Mouse (Mus musculus): Measurements from ENCODE around the gene Sphk2. TPM values are rescaled to one million over a fixed set of nuclear protein-coding genes. Genes with fewer than 3 reads are reported as not detected.

Gene Sphk2
- polyA plus RNA-seq (2012; rRNA removed), result 87.4 and 88.1 TPM in 2 replicates

GRCm38 (mm10) chr7:45717918-45718297 lies at the start of gene Sphk2:
Sphk2 (minus strand) TSS chr7:45718002.
- Histone ChIP-seq H3K4me3 (ENCODE audit: control insufficient read depth, insufficient read depth, low read length) (peak within 1 kb of the TSS; percentile 80), H3K4me1 (replicated peaks; ENCODE audit: control insufficient read depth, insufficient read depth, low read length) (peaks cover 37% of the 10 kb centered on the region), H3K36me3 (ENCODE audit: control insufficient read depth, insufficient read depth, low read length) (peaks cover 19% of the 10 kb centered on the region), H3K27ac (ENCODE audit: control insufficient read depth, insufficient read depth, low read length) (peak within 1 kb of the TSS; percentile 41), H3K27me3 (ENCODE audit: control insufficient read depth, insufficient read depth, low read length) (no peaks in the 10 kb centered on the region)
- TF ChIP-seq CTCF (IDR thresholded peaks at IDR 0.05; ENCODE audit: borderline replicate concordance, control insufficient read depth, extremely low read depth, insufficient read depth, low read length, poor library complexity) (peak; percentile 23; the same call in 1 of the 2 replicates), POLR2A (IDR thresholded peaks at IDR 0.05; ENCODE audit: control insufficient read depth, extremely low read depth, insufficient read depth, low read length, poor library complexity) (peak; percentile 95)
- under 1% methylated on average over 41 of the region's 41 CpGs for WGBS
- peak; percentile 94 for DNase-seq

GRCm38 (mm10) chr7:45767500-45767899 lies 49.7 kb upstream of the Sphk2 start:
- Histone ChIP-seq H3K4me3 (ENCODE audit: control insufficient read depth, insufficient read depth, low read length) (no peak overlapping the region), H3K36me3 (ENCODE audit: control insufficient read depth, insufficient read depth, low read length) (no peaks in the 10 kb centered on the region), H3K4me1 (replicated peaks; ENCODE audit: control insufficient read depth, insufficient read depth, low read length) (no peaks in the 10 kb centered on the region), H3K27me3 (ENCODE audit: control insufficient read depth, insufficient read depth, low read length) (no peaks in the 10 kb centered on the region), H3K27ac (ENCODE audit: control insufficient read depth, insufficient read depth, low read length) (no peak overlapping the region)
- WGBS, result over 99% methylated on average over 6 of the region's 6 CpGs
- no peak for DNase-seq
- TF ChIP-seq CTCF (IDR thresholded peaks at IDR 0.05; ENCODE audit: borderline replicate concordance, control insufficient read depth, extremely low read depth, insufficient read depth, low read length, poor library complexity), result no peak
- no peak for TF ChIP-seq POLR2A (IDR thresholded peaks at IDR 0.05; ENCODE audit: control insufficient read depth, extremely low read depth, insufficient read depth, low read length, poor library complexity)

- 86% methylated on average over 8 of the region's 8 CpGs for WGBS
- no peak overlapping the region for H3K4me3 ChIP-seq (ENCODE audit: control insufficient read depth, insufficient read depth, low read length)
- TF ChIP-seq CTCF (IDR thresholded peaks at IDR 0.05; ENCODE audit: borderline replicate concordance, control insufficient read depth, extremely low read depth, insufficient read depth, low read length, poor library complexity), result no peak
- no peak for TF ChIP-seq POLR2A (IDR thresholded peaks at IDR 0.05; ENCODE audit: control insufficient read depth, extremely low read depth, insufficient read depth, low read length, poor library complexity)
These were observed 49.0 kb upstream of the Sphk2 start for GRCm38 (mm10) chr7:45766764-45767163.

GRCm38 (mm10) chr7:45765995-45766394 lies 48.2 kb upstream of the Sphk2 start:
- no peak for TF ChIP-seq CTCF (IDR thresholded peaks at IDR 0.05; ENCODE audit: borderline replicate concordance, control insufficient read depth, extremely low read depth, insufficient read depth, low read length, poor library complexity)
- no peak for TF ChIP-seq POLR2A (IDR thresholded peaks at IDR 0.05; ENCODE audit: control insufficient read depth, extremely low read depth, insufficient read depth, low read length, poor library complexity)
- DNase-seq, result no peak
- no peaks in the 10 kb centered on the region for H3K27me3 ChIP-seq (ENCODE audit: control insufficient read depth, insufficient read depth, low read length)

More at GRCm38 (mm10) chr7:45766764-45767163, 49.0 kb upstream of the Sphk2 start:
- Histone ChIP-seq H3K36me3 (ENCODE audit: control insufficient read depth, insufficient read depth, low read length) (no peaks in the 10 kb centered on the region), H3K27me3 (ENCODE audit: control insufficient read depth, insufficient read depth, low read length) (no peaks in the 10 kb centered on the region), H3K4me1 (replicated peaks; ENCODE audit: control insufficient read depth, insufficient read depth, low read length) (no peaks in the 10 kb centered on the region), H3K27ac (ENCODE audit: control insufficient read depth, insufficient read depth, low read length) (no peak overlapping the region)
- DNase-seq, result no peak

GRCm38 (mm10) chr7:45760151-45760550 lies 42.3 kb upstream of the Sphk2 start:
- Histone ChIP-seq H3K27ac (ENCODE audit: control insufficient read depth, insufficient read depth, low read length) (no peak overlapping the region), H3K4me3 (ENCODE audit: control insufficient read depth, insufficient read depth, low read length) (no peak overlapping the region), H3K27me3 (ENCODE audit: control insufficient read depth, insufficient read depth, low read length) (no peaks in the 10 kb centered on the region), H3K4me1 (replicated peaks; ENCODE audit: control insufficient read depth, insufficient read depth, low read length) (peaks cover 15% of the 10 kb centered on the region), H3K36me3 (ENCODE audit: control insufficient read depth, insufficient read depth, low read length) (no peaks in the 10 kb centered on the region)
- TF ChIP-seq POLR2A (IDR thresholded peaks at IDR 0.05; ENCODE audit: control insufficient read depth, extremely low read depth, insufficient read depth, low read length, poor library complexity) (no peak), CTCF (IDR thresholded peaks at IDR 0.05; ENCODE audit: borderline replicate concordance, control insufficient read depth, extremely low read depth, insufficient read depth, low read length, poor library complexity) (no peak)
- no peak for DNase-seq
- WGBS, result 37% methylated on average over 5 of the region's 5 CpGs

More at GRCm38 (mm10) chr7:45765995-45766394, 48.2 kb upstream of the Sphk2 start:
- H3K36me3 ChIP-seq (ENCODE audit: control insufficient read depth, insufficient read depth, low read length), result no peaks in the 10 kb centered on the region
- 67% methylated on average over 8 of the region's 8 CpGs for WGBS
- no peak overlapping the region for H3K4me3 ChIP-seq (ENCODE audit: control insufficient read depth, insufficient read depth, low read length)
- no peak overlapping the region for H3K27ac ChIP-seq (ENCODE audit: control insufficient read depth, insufficient read depth, low read length)
- no peaks in the 10 kb centered on the region for H3K4me1 ChIP-seq (replicated peaks; ENCODE audit: control insufficient read depth, insufficient read depth, low read length)

- DNase-seq, result peak; percentile 41
- Histone ChIP-seq H3K27ac (ENCODE audit: control insufficient read depth, insufficient read depth, low read length) (no peak overlapping the region), H3K27me3 (ENCODE audit: control insufficient read depth, insufficient read depth, low read length) (no peaks in the 10 kb centered on the region), H3K36me3 (ENCODE audit: control insufficient read depth, insufficient read depth, low read length) (no peaks in the 10 kb centered on the region), H3K4me1 (replicated peaks; ENCODE audit: control insufficient read depth, insufficient read depth, low read length) (peaks cover 15% of the 10 kb centered on the region), H3K4me3 (ENCODE audit: control insufficient read depth, insufficient read depth, low read length) (no peak overlapping the region)
- TF ChIP-seq POLR2A (IDR thresholded peaks at IDR 0.05; ENCODE audit: control insufficient read depth, extremely low read depth, insufficient read depth, low read length, poor library complexity) (no peak), CTCF (IDR thresholded peaks at IDR 0.05; ENCODE audit: borderline replicate concordance, control insufficient read depth, extremely low read depth, insufficient read depth, low read length, poor library complexity) (0 out of 2 replicates have a peak, but pooled peaks have one; percentile 41)
- 26% methylated on average over 27 of the region's 27 CpGs for WGBS
These were observed 41.6 kb upstream of the Sphk2 start for GRCm38 (mm10) chr7:45759400-45759799.

- no peak overlapping the region for H3K4me3 ChIP-seq (ENCODE audit: control insufficient read depth, insufficient read depth, low read length)
- WGBS, result 91% methylated on average over 6 of the region's 6 CpGs
- no peaks in the 10 kb centered on the region for H3K36me3 ChIP-seq (ENCODE audit: control insufficient read depth, insufficient read depth, low read length)
- TF ChIP-seq POLR2A (IDR thresholded peaks at IDR 0.05; ENCODE audit: control insufficient read depth, extremely low read depth, insufficient read depth, low read length, poor library complexity), result no peak
- TF ChIP-seq CTCF (IDR thresholded peaks at IDR 0.05; ENCODE audit: borderline replicate concordance, control insufficient read depth, extremely low read depth, insufficient read depth, low read length, poor library complexity), result no peak
- H3K27ac ChIP-seq (ENCODE audit: control insufficient read depth, insufficient read depth, low read length), result no peak overlapping the region
- DNase-seq, result no peak
- no peaks in the 10 kb centered on the region for H3K27me3 ChIP-seq (ENCODE audit: control insufficient read depth, insufficient read depth, low read length)
- peaks cover 15% of the 10 kb centered on the region for H3K4me1 ChIP-seq (replicated peaks; ENCODE audit: control insufficient read depth, insufficient read depth, low read length)
These were observed 37.9 kb upstream of the Sphk2 start for GRCm38 (mm10) chr7:45755703-45756102.

Data from thymus, adult 2 months (tissue).